Mouse (Mus musculus): Measurements from ENCODE around the gene Gck. TPM values are rescaled to one million over a fixed set of nuclear protein-coding genes. Genes with fewer than 3 reads are reported as not detected.
A peak's percentile ranks its signal among the peaks of the same experiment; 100 is the strongest.

The Gck gene
- polyA plus RNA-seq, 1 experiment from 2014 or later = 4.2 TPM

DNA sequence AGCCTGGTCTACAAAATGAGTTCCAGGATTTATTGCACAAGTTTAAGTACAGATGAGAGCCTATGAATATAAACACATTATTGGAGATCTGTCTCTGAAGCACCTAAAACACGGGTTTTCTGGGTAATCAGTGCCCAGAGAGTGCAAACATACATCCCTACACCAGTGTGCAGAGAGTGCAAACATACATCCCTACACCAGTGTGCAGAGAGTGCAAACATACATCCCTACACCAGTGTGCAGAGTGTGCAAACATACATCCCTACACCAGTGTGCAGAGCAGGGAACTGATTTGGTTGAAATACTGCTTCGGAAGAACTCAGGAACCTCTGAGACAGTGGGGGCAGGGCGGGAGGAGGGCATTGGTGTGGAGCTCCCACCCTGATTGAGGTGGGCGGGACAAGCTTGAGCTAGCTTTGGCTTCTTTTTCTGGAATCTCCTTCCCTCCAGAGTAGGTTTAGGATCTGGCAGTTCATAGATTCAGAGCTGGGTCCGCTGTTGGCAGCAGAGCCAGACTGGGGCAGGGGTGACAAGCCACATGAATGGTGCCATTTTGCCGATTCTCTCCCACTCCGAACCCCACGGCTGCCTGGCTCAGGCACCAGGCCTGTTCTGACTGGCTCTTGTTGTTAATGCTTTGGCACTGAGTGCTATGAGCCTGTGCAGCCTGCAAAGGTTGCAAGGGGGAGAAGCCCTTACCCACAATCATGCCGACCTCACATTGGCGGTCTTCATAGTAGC lies 43.9 kb downstream of the Gck start:
- Histone ChIP-seq H3K4me3 (replicated peaks) (no peak overlapping the region), H3K9me3 (replicated peaks) (no peaks in the 10 kb centered on the region)
- no peak for ATAC-seq (ENCODE audit: low FRiP score)

DNA sequence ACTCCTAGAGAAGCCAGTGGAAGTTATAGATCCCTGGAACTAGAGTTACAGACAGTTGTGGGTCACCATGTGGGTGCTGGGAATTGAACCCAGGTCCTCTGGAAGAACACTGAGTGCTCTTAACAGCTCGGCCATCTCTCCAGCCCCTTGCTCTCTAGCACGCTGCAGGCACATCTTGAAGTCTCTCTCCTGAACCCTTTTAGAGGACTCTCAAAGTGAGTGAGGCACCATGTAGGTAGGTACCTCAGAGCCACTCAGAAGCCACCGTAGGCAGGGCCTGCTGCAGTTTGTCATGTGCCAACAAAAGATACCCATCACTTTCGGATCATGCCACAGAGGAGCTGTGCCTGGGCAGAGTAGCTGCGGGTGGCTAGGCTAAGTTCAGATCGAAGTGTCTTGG lies 45.0 kb downstream of the Gck start:
- H3K9me3 ChIP-seq (replicated peaks) = no peaks in the 10 kb centered on the region
- no peak overlapping the region for H3K4me3 ChIP-seq (replicated peaks)
- WGBS = 97% methylated on average over 6 of the region's 6 CpGs
- H3K27me3 ChIP-seq (replicated peaks) = no peaks in the 10 kb centered on the region
- H3K4me1 ChIP-seq = peaks cover 22% of the 10 kb centered on the region
- no peak overlapping the region for H3K27ac ChIP-seq (replicated peaks)
- no peak for ATAC-seq (ENCODE audit: low FRiP score)
- no peak overlapping the region for H3K9ac ChIP-seq (replicated peaks)
- no peaks in the 10 kb centered on the region for H3K36me3 ChIP-seq
- no peak overlapping the region for H3K4me2 ChIP-seq

More for the DNA sequence above, 43.9 kb downstream of the Gck start:
- WGBS = 79% methylated on average over 10 of the region's 10 CpGs
- H3K4me1 ChIP-seq = peaks cover 20% of the 10 kb centered on the region
- no peak overlapping the region for H3K9ac ChIP-seq (replicated peaks)
- no peak overlapping the region for H3K27ac ChIP-seq (replicated peaks)
- no peak overlapping the region for H3K4me2 ChIP-seq
- no peaks in the 10 kb centered on the region for H3K36me3 ChIP-seq
- H3K27me3 ChIP-seq (replicated peaks) = no peaks in the 10 kb centered on the region

DNA sequence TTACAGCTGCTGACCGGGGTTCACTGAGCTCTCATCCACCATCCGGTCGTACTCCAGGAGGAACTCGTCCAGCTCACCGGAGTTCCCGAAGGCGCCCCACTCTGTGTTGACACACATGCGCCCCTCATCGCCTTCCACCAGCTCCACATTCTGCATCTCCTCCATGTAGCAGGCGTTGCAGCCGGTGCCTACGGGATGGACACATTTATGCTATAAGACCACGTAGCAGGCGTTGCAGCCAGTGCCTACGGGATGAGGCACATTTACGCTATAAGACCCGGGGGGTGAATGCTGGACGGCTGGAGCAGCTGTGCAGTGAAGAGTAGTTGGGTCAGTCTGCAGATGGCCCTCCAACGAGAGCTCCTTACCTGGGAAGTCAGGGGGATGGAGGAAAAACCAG lies 45.5 kb downstream of the Gck start:
- 68% methylated on average over 19 of the region's 19 CpGs for WGBS
- peaks cover 22% of the 10 kb centered on the region for H3K4me1 ChIP-seq
- no peaks in the 10 kb centered on the region for H3K9me3 ChIP-seq (replicated peaks)
- H3K27ac ChIP-seq (replicated peaks) = 0 out of 2 replicates have a peak overlapping the region, but pooled peaks have one; percentile 7
- no peak overlapping the region for H3K4me3 ChIP-seq (replicated peaks)
- no peak for ATAC-seq (ENCODE audit: low FRiP score)
- H3K36me3 ChIP-seq = no peaks in the 10 kb centered on the region
- H3K9ac ChIP-seq (replicated peaks) = no peak overlapping the region
- no peaks in the 10 kb centered on the region for H3K27me3 ChIP-seq (replicated peaks)
- H3K4me2 ChIP-seq = no peak overlapping the region

DNA sequence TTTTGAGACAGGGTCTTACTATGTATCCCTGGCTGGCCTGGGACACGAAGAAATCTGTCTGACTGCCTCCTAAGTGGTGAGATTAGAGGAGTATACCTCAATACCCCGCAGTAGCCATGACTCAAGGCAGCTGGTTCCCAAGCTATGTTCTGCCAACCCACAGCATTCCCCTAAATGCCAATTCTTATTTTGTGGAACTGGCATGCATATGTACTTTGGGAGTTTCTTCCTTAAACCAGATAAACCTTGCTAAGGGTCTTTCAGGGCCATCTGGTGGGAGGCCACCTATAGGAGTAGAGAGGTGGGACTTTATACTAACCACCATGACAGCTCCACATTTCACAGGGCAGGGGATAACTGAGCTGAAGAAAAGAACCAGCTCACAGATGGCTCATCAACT lies 46.0 kb downstream of the Gck start:
- 83% methylated on average over 2 of the region's 2 CpGs for WGBS
- H3K4me3 ChIP-seq (replicated peaks) = no peak overlapping the region
- no peak overlapping the region for H3K4me2 ChIP-seq
- H3K4me1 ChIP-seq = peaks cover 22% of the 10 kb centered on the region
- no peaks in the 10 kb centered on the region for H3K36me3 ChIP-seq
- H3K9ac ChIP-seq (replicated peaks) = no peak overlapping the region
- ATAC-seq (ENCODE audit: low FRiP score) = no peak
- H3K27me3 ChIP-seq (replicated peaks) = no peaks in the 10 kb centered on the region
- H3K9me3 ChIP-seq (replicated peaks) = no peaks in the 10 kb centered on the region
- 0 out of 2 replicates have a peak overlapping the region, but pooled peaks have one; percentile 7 for H3K27ac ChIP-seq (replicated peaks)

DNA sequence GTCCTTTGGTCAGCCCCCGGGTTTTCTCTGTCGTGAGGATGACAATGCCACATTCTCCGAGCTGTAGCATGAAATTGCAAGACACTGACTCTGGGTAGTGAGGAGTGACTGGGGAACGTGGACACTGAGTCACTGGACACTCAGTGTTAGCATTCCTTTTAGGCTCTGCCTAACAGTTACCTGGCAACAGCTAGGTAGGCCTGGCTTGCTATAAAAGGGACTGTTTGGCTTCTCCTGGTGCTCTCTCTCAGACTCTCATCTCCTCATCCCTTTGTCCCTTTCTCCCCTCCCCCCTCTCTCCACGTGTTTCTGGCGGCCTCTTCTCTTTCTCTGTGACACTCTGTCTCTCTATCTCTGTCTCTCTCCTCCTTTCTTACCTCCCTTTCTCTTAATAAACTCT lies 47.5 kb downstream of the Gck start:
- peaks cover 7% of the 10 kb centered on the region; the same call in 1 of the 2 replicates for H3K27me3 ChIP-seq (replicated peaks)
- WGBS = 3% methylated on average over 6 of the region's 6 CpGs

DNA sequence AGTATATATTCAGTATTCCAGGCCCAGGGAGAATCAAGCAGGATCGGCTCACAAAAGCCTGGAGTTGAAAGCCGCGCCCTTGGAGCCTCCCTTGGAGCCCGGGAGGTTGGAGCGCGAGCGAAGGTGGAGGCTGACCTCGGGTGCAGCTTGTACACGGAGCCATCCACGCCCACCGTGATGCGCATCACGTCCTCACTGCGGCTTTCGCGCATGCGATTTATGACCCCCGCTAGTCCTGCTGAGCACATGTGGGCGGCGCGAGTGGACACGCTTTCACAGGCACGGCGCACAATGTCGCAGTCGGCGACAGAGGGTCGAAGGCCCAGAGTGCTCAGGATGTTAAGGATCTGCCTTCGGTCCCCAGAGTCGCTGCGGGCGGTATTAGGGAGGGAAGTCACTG lies 47.9 kb downstream of the Gck start:
- H3K4me2 ChIP-seq = peak overlapping the region; percentile 77
- peak; percentile 92 for ATAC-seq (ENCODE audit: low FRiP score)
- 1% methylated on average over 32 of the region's 32 CpGs for WGBS

More for the DNA sequence above, 47.5 kb downstream of the Gck start:
- Histone ChIP-seq H3K4me3 (replicated peaks) (peak overlapping the region; percentile 43), H3K4me1 (peaks cover 22% of the 10 kb centered on the region), H3K27ac (replicated peaks) (peak overlapping the region; percentile 87), H3K36me3 (no peaks in the 10 kb centered on the region), H3K9ac (replicated peaks) (peak overlapping the region; percentile 52), H3K4me2 (peak overlapping the region; percentile 77), H3K9me3 (replicated peaks) (no peaks in the 10 kb centered on the region)
- ATAC-seq (ENCODE audit: low FRiP score) = peak; percentile 54

DNA sequence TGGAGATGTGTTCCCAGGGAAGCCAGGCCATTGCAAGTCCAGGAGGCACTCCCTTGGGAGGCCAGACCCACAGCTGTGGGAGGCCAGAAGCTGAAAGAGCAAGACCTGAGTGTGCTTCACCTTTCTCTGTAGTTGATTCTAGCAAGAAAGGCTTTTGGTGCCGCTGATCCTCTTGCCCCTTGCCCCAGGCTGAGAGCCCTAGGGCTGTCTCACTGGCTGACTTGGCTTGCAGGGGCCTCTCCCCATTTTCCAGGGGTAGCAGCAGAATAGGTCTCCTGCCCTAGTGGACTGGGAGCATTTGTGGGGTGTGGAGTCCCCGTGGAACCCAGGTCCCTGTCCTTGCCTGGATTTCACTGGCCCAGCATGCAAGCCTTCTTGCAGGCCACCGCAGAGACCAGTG lies 48.6 kb downstream of the Gck start:
- H3K27me3 ChIP-seq (replicated peaks) = peaks cover 7% of the 10 kb centered on the region; the same call in 1 of the 2 replicates
- H3K9ac ChIP-seq (replicated peaks) = peak overlapping the region; percentile 52
- no peaks in the 10 kb centered on the region for H3K9me3 ChIP-seq (replicated peaks)
- no peak; the same call in 1 of the 2 replicates for ATAC-seq (ENCODE audit: low FRiP score)
- no peaks in the 10 kb centered on the region for H3K36me3 ChIP-seq
- peak overlapping the region; percentile 43 for H3K4me3 ChIP-seq (replicated peaks)
- peaks cover 25% of the 10 kb centered on the region for H3K4me1 ChIP-seq
- 23% methylated on average over 3 of the region's 3 CpGs for whole genome bisulfite sequencing
- peak overlapping the region; percentile 77 for H3K4me2 ChIP-seq
- peak overlapping the region; percentile 87 for H3K27ac ChIP-seq (replicated peaks)

More for the DNA sequence above, 47.9 kb downstream of the Gck start:
- Histone ChIP-seq H3K9ac (replicated peaks) (peak overlapping the region; percentile 52), H3K27ac (replicated peaks) (peak overlapping the region; percentile 87), H3K9me3 (replicated peaks) (no peaks in the 10 kb centered on the region), H3K4me3 (replicated peaks) (peak overlapping the region; percentile 43), H3K36me3 (no peaks in the 10 kb centered on the region), H3K4me1 (peaks cover 25% of the 10 kb centered on the region), H3K27me3 (replicated peaks) (peaks cover 7% of the 10 kb centered on the region; the same call in 1 of the 2 replicates)

DNA sequence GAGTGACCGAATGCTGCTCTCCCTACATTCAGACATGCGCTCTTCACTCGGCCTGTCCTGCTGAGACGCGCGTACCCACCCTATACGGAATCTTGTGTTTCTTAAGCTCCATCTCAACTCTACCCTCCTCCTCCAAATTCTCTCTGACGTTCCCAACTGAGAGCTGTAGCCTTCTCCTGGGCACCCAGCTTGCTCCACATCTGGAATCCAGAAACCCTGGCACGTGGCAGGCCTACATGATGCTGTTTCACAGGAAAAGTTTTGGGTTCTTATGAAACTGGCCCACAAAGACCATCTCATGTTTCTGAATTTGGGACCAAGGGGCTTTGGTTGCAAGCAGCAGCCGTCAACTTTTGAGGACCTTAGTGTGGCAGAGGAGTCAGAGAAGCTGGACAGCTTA lies 50.6 kb downstream of the Gck start:
- Histone ChIP-seq H3K9ac (replicated peaks) (no peak overlapping the region), H3K4me3 (replicated peaks) (no peak overlapping the region), H3K36me3 (no peaks in the 10 kb centered on the region), H3K4me1 (peaks cover 25% of the 10 kb centered on the region), H3K9me3 (replicated peaks) (no peaks in the 10 kb centered on the region), H3K27me3 (replicated peaks) (peaks cover 7% of the 10 kb centered on the region; the same call in 1 of the 2 replicates), H3K27ac (replicated peaks) (no peak overlapping the region), H3K4me2 (no peak overlapping the region)
- WGBS = 94% methylated on average over 10 of the region's 10 CpGs
- ATAC-seq (ENCODE audit: low FRiP score) = no peak

DNA sequence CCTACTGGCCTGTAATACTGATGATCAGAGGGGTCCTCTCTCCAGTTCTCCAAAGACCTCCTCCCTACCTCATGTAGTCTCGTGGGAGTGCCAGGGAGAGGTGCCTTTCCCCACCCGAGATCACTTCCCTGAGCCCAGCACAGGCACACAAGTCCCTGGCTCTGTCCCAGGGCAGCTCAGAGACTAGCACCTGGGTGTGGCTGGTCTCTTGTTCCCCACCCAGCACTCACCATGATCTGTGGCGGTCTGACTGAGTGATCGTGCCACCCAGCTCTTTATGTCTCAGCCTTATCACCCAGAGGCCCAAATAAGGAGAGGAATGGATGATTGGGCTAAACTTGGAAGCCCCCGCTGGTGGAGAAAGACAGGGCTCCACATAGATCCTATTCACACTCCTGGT lies 51.4 kb downstream of the Gck start, which contains the start of gene Myl7:
Gene Myl7, minus strand, starts transcription at position 252 of the 400 bp plus-strand sequence.
- Histone ChIP-seq H3K27me3 (replicated peaks) (peaks cover 7% of the 10 kb centered on the region; the same call in 1 of the 2 replicates), H3K27ac (replicated peaks) (no peak within 1 kb of the TSS), H3K4me3 (replicated peaks) (no peak within 1 kb of the TSS), H3K4me2 (no peak within 1 kb of the TSS), H3K4me1 (peaks cover 25% of the 10 kb centered on the region), H3K36me3 (no peaks in the 10 kb centered on the region), H3K9ac (replicated peaks) (no peak within 1 kb of the TSS), H3K9me3 (replicated peaks) (no peaks in the 10 kb centered on the region)
- WGBS = 82% methylated on average over 5 of the region's 5 CpGs
- no peak for ATAC-seq (ENCODE audit: low FRiP score)

DNA sequence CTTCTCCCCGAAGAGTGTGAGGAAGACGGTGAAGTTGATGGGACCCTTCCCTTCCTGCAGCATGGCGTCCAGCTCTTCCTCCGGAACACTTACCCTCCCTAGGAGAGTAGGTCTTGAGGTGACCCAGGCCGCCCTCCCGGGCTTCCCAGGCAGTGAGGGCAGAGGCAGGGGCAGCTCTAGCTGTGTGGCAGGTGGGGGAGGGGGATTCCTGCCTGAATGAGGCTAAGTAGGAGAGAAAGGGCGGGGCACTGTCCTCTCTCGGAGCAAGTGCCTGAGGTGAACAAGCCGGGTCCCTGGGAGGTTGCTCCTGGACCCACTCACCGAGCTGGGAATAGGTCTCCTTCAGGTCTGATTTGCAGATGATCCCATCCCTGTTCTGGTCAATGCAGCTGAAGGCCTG lies 52.0 kb downstream of the Gck start:
- H3K27me3 ChIP-seq (replicated peaks) = peaks cover 7% of the 10 kb centered on the region; the same call in 1 of the 2 replicates
- no peak for ATAC-seq (ENCODE audit: low FRiP score)
- no peak overlapping the region for H3K4me3 ChIP-seq (replicated peaks)
- peaks cover 26% of the 10 kb centered on the region for H3K4me1 ChIP-seq
- H3K4me2 ChIP-seq = no peak overlapping the region
- H3K27ac ChIP-seq (replicated peaks) = no peak overlapping the region
- H3K9me3 ChIP-seq (replicated peaks) = no peaks in the 10 kb centered on the region
- H3K36me3 ChIP-seq = no peaks in the 10 kb centered on the region
- H3K9ac ChIP-seq (replicated peaks) = no peak overlapping the region
- WGBS = 16% methylated on average over 10 of the region's 10 CpGs

DNA sequence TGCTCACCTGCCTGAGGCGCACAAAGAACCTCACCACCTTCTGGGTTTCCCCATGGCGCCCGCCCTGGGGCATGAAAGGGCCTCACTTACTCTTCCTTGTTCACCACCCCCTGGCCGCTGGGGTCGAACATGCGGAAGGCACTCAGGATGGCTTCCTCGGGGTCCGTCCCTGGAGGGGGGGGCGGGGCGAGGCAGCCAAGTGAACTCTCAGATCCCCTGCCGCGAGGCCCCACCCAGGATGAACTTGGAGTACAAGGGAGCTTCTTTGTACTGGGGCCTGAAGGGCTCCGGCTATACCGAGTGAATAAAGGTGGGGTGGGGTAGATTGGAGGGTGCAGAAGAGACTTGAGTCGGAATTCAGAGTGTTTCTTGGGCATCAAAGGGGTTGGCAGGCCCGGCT lies 52.7 kb downstream of the Gck start:
- Histone ChIP-seq H3K4me3 (replicated peaks) (no peak overlapping the region), H3K9ac (replicated peaks) (no peak overlapping the region), H3K36me3 (no peaks in the 10 kb centered on the region), H3K9me3 (replicated peaks) (no peaks in the 10 kb centered on the region), H3K4me2 (no peak overlapping the region), H3K4me1 (peaks cover 25% of the 10 kb centered on the region), H3K27me3 (replicated peaks) (peaks cover 7% of the 10 kb centered on the region; the same call in 1 of the 2 replicates), H3K27ac (replicated peaks) (no peak overlapping the region)
- no peak for ATAC-seq (ENCODE audit: low FRiP score)
- 21% methylated on average over 16 of the region's 16 CpGs for WGBS

DNA sequence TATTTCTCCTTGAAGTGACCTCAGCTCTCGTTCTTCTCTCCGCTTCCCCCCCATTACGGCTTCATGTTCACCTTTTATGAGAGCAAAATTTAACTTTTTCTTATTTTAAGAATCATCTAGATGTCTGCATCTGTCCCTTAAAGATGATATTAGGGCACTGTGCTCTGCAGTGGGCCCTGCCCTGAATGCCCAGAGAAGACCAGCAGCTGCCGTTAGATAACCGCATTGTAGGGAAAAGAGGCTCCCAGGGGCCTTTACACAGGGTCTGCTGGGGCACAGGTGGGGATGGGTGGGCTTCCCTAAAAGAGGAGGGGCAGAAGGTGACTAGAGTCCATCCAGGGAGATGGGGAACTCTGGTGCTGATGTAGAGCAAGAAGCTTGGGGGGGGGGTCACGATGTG lies 56.1 kb downstream of the Gck start:
- Histone ChIP-seq H3K4me2 (no peak overlapping the region), H3K9me3 (replicated peaks) (no peaks in the 10 kb centered on the region), H3K9ac (replicated peaks) (no peak overlapping the region), H3K4me3 (replicated peaks) (no peak overlapping the region), H3K27ac (replicated peaks) (no peak overlapping the region), H3K4me1 (peaks cover 25% of the 10 kb centered on the region), H3K27me3 (replicated peaks) (peaks cover 7% of the 10 kb centered on the region; the same call in 1 of the 2 replicates), H3K36me3 (no peaks in the 10 kb centered on the region)
- 54% methylated on average over 6 of the region's 6 CpGs for WGBS
- ATAC-seq (ENCODE audit: low FRiP score) = no peak
